Mouse (Mus musculus): Measurements from ENCODE around the gene Gm5416.
"Not testable (repeated sequence)": the region's sequence is repeated elsewhere in the genome, so short reads cannot be mapped to it uniquely, and the experiment has no call there.

Gm5416 gene

GRCm38 (mm10) chr16:36209967-36210453 lies at the start of gene Gm5416:
TSS of gene Gm5416 (plus strand) at chr16:36210403.
- no peak for DNase-seq

- DNase-seq = not testable (repeated sequence)
These were observed 42.4 kb upstream of the Gm5416 start for GRCm38 (mm10) chr16:36167841-36168240.

GRCm38 (mm10) chr16:36176108-36176507 lies 34.1 kb upstream of the Gm5416 start:
- DNase-seq = no peak

GRCm38 (mm10) chr16:36179910-36180309 lies 30.3 kb upstream of the Gm5416 start:
- DNase-seq = no peak

GRCm38 (mm10) chr16:36183912-36184311 lies 26.3 kb upstream of the Gm5416 start, which contains the start of gene Gm5483:
TSS of gene Gm5483 (plus strand) at chr16:36184212.
- DNase-seq = not testable (repeated sequence)

- DNase-seq = no peak
These were observed 11.0 kb upstream of the Gm5416 start for GRCm38 (mm10) chr16:36199226-36199625.

GRCm38 (mm10) chr16:36203846-36204245 lies 6.4 kb upstream of the Gm5416 start:
- no peak for DNase-seq

GRCm38 (mm10) chr16:36205684-36206083 lies 4.5 kb upstream of the Gm5416 start:
- DNase-seq = not testable (repeated sequence)

GRCm38 (mm10) chr16:36221168-36221567 lies 11.0 kb downstream of the Gm5416 start, which contains the start of gene 2010005H15Rik:
TSS of gene 2010005H15Rik (plus strand) at chr16:36221468.
- DNase-seq = not testable (repeated sequence)

- DNase-seq = not testable (repeated sequence)
These were observed 50.4 kb downstream of the Gm5416 start for GRCm38 (mm10) chr16:36260585-36260984.
